ENCODE assay signal across 18 mouse cellular contexts in the genomic region with DNA sequence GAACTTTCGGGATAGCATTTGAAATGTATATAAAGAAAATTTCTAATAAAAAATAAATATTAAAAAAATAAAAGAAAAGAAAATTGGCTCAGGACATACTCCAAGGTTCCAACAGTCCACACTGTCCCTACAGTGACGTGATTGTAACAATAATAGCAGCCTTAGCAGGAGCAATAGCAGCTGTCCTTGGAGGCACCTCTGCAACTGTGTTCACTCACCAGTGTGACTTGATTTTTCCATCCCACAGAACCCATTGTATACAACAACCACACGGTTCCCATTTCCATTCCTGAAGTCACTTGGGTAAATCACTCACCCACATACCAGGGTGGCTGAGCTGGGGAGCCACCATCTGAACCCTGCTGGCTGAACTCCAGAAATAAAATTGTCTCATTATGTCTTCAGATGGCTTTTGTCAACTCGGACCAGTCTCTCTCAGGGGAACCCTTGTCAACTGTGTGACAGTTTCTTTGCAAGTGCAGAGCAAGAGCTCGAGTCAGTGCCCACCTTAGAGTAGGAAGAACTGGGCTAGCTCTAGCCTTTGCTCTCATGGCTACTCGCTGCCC.
DNase-seq lines count a peak whose midpoint lies in the region; ATAC-seq and TF ChIP-seq lines count a peak whose summit lies in the region.
"Had no signal": no experiment of that assay in that cellular context is flagged by ENCODE, and none has a peak within 500 bp of the region (broad histone marks: within the 10 kb centered on the region; RNA-seq: fewer than 3 reads in every experiment).

No protein-coding gene starts in this region.

- H3K27me3 ChIP-seq in heart, embryonic 10.5 days (ENCODE audit: insufficient read depth, poor library complexity, severe bottlenecking), result no peaks in the 10 kb centered on the region
- H3K27me3 ChIP-seq in midbrain, embryonic 13.5 days, result no peaks in the 10 kb centered on the region
- no peaks in the 10 kb centered on the region for H3K27me3 ChIP-seq in midbrain, postnatal 0 days (ENCODE audit: insufficient read depth, low read length)
- H3K27me3 ChIP-seq in forebrain, embryonic 16.5 days (replicated peaks; ENCODE audit: control insufficient read depth, insufficient read depth, low read length), result no peaks in the 10 kb centered on the region
- no peaks in the 10 kb centered on the region for H3K27me3 ChIP-seq in hindbrain, embryonic 16.5 days (replicated peaks; ENCODE audit: control insufficient read depth, insufficient read depth, low read length)
- H3K27me3 ChIP-seq: limb, embryonic 13.5 days; liver, embryonic 15.5 days; stomach, embryonic 15.5 days had no signal

- H3K4me3 ChIP-seq in heart, embryonic 10.5 days, result no peak overlapping the region
- H3K4me3 ChIP-seq in midbrain, embryonic 13.5 days (replicated peaks), result no peak overlapping the region
- H3K4me3 ChIP-seq in midbrain, postnatal 0 days (ENCODE audit: low read depth, low read length), result no peak overlapping the region
- H3K4me3 ChIP-seq in forebrain, embryonic 16.5 days (replicated peaks; ENCODE audit: low read length), result no peak overlapping the region
- H3K4me3 ChIP-seq in hindbrain, embryonic 16.5 days (ENCODE audit: low read length), result no peak overlapping the region
- H3K4me3 ChIP-seq: limb, embryonic 13.5 days; liver, embryonic 15.5 days; stomach, embryonic 15.5 days had no signal

- DNase-seq in heart, embryonic 10.5 days (ENCODE audit: low spot score), result peak; percentile 63
- DNase-seq in heart, postnatal 4 days, result no peak
- no peak for DNase-seq in midbrain, postnatal 0 days (ENCODE audit: low spot score)
- no peak for DNase-seq in frontal cortex, postnatal 25 days (ENCODE audit: low spot score in 2 of 2)
- DNase-seq: adrenal gland, postnatal 14 days; cerebellum, adult 9-10 months; lung, postnatal 4 days; spleen, adult 18-20 months had no signal

- H3K4me2 ChIP-seq in midbrain, embryonic 13.5 days (replicated peaks), result no peak overlapping the region
- no peak overlapping the region for H3K4me2 ChIP-seq in midbrain, postnatal 0 days (ENCODE audit: low read depth, low read length, poor library complexity, severe bottlenecking)
- H3K4me2 ChIP-seq in forebrain, embryonic 16.5 days (ENCODE audit: low read length), result no peak overlapping the region
- H3K4me2 ChIP-seq in hindbrain, embryonic 16.5 days (ENCODE audit: low read length), result no peak overlapping the region
- H3K4me2 ChIP-seq: limb, embryonic 13.5 days; liver, embryonic 15.5 days; stomach, embryonic 15.5 days had no signal

- no peak for TF ChIP-seq CTCF in midbrain, postnatal 0 days (IDR thresholded peaks at IDR 0.05)

- WGBS in heart, embryonic 10.5 days, result 63% methylated on average over 6 of the region's 6 CpGs
- WGBS in midbrain, embryonic 13.5 days, result 57% methylated on average over 6 of the region's 6 CpGs
- WGBS in midbrain, postnatal 0 days, result 59% methylated on average over 6 of the region's 6 CpGs
- WGBS in forebrain, embryonic 16.5 days, result 46% methylated on average over 6 of the region's 6 CpGs
- WGBS in hindbrain, embryonic 16.5 days, result 40% methylated on average over 6 of the region's 6 CpGs

- 0 out of 2 replicates have a peak, but pooled peaks have one; percentile 21 for ATAC-seq in midbrain, embryonic 13.5 days
- ATAC-seq in midbrain, postnatal 0 days (ENCODE audit: low FRiP score), result no peak
- ATAC-seq in forebrain, embryonic 16.5 days, result 0 out of 2 replicates have a peak, but pooled peaks have one; percentile 26
- peak; percentile 35; the same call in 1 of the 2 replicates for ATAC-seq in hindbrain, embryonic 16.5 days
- no peak for ATAC-seq in erythroblast, adult 5-6 weeks (replicated peaks; ENCODE audit: low FRiP score, poor library complexity, severe bottlenecking)
- ATAC-seq: intestine, embryonic 16.5 days; midbrain, embryonic 16.5 days had no signal

- peaks cover 35% of the 10 kb centered on the region for H3K4me1 ChIP-seq in heart, embryonic 10.5 days
- H3K4me1 ChIP-seq in midbrain, embryonic 13.5 days (replicated peaks), result peaks cover 39% of the 10 kb centered on the region
- H3K4me1 ChIP-seq in midbrain, postnatal 0 days (ENCODE audit: insufficient read depth, low read length), result peaks cover 4% of the 10 kb centered on the region; the same call in 1 of the 2 replicates
- peaks cover 14% of the 10 kb centered on the region for H3K4me1 ChIP-seq in forebrain, embryonic 16.5 days (replicated peaks; ENCODE audit: control insufficient read depth, insufficient read depth, low read length)
- peaks cover 12% of the 10 kb centered on the region for H3K4me1 ChIP-seq in hindbrain, embryonic 16.5 days (ENCODE audit: control insufficient read depth, insufficient read depth, low read depth, low read length)
- H3K4me1 ChIP-seq: liver, embryonic 15.5 days; stomach, embryonic 15.5 days had no signal

- no peaks in the 10 kb centered on the region for H3K9me3 ChIP-seq in heart, embryonic 10.5 days
- no peaks in the 10 kb centered on the region for H3K9me3 ChIP-seq in midbrain, embryonic 13.5 days
- H3K9me3 ChIP-seq in midbrain, postnatal 0 days (ENCODE audit: low read length), result no peaks in the 10 kb centered on the region
- H3K9me3 ChIP-seq in forebrain, embryonic 16.5 days (ENCODE audit: control insufficient read depth, low read length), result no peaks in the 10 kb centered on the region
- H3K9me3 ChIP-seq in hindbrain, embryonic 16.5 days (ENCODE audit: control insufficient read depth, low read length), result no peaks in the 10 kb centered on the region
- H3K9me3 ChIP-seq: limb, embryonic 13.5 days; liver, embryonic 15.5 days; stomach, embryonic 15.5 days had no signal

- H3K9ac ChIP-seq in midbrain, embryonic 13.5 days (replicated peaks), result no peak overlapping the region
- H3K9ac ChIP-seq in midbrain, postnatal 0 days (replicated peaks; ENCODE audit: low read length, poor library complexity, severe bottlenecking), result no peak overlapping the region
- H3K9ac ChIP-seq in forebrain, embryonic 16.5 days (replicated peaks; ENCODE audit: low read depth, low read length), result no peak overlapping the region
- no peak overlapping the region for H3K9ac ChIP-seq in hindbrain, embryonic 16.5 days (ENCODE audit: low read depth, low read length)
- H3K9ac ChIP-seq: limb, embryonic 13.5 days; liver, embryonic 15.5 days; stomach, embryonic 15.5 days had no signal

- H3K27ac ChIP-seq in heart, embryonic 10.5 days, result peak overlapping the region; percentile 29; the same call in 1 of the 2 replicates
- no peak overlapping the region for H3K27ac ChIP-seq in midbrain, embryonic 13.5 days
- H3K27ac ChIP-seq in midbrain, postnatal 0 days (ENCODE audit: low read depth, low read length), result no peak overlapping the region
- no peak overlapping the region for H3K27ac ChIP-seq in forebrain, embryonic 16.5 days (ENCODE audit: low read length)
- no peak overlapping the region for H3K27ac ChIP-seq in hindbrain, embryonic 16.5 days (ENCODE audit: low read depth, low read length)
- H3K27ac ChIP-seq: kidney, postnatal 0 days; limb, embryonic 13.5 days; liver, embryonic 15.5 days; stomach, embryonic 15.5 days had no signal

- no peaks in the 10 kb centered on the region for H3K36me3 ChIP-seq in heart, embryonic 10.5 days
- no peaks in the 10 kb centered on the region for H3K36me3 ChIP-seq in midbrain, embryonic 13.5 days
- H3K36me3 ChIP-seq in midbrain, postnatal 0 days (ENCODE audit: insufficient read depth, low read length), result no peaks in the 10 kb centered on the region
- no peaks in the 10 kb centered on the region for H3K36me3 ChIP-seq in forebrain, embryonic 16.5 days (ENCODE audit: control insufficient read depth, insufficient read depth)
- H3K36me3 ChIP-seq in hindbrain, embryonic 16.5 days (ENCODE audit: control insufficient read depth, insufficient read depth, low read length), result no peaks in the 10 kb centered on the region
- H3K36me3 ChIP-seq: limb, embryonic 13.5 days; liver, embryonic 15.5 days; stomach, embryonic 15.5 days had no signal

Comparison
In these comparisons a context has a peak if more than half of its experiments do, and no peak if none do; other contexts are left out.
1. ATAC-seq: peak in midbrain, embryonic 13.5 days (single experiment), forebrain, embryonic 16.5 days (single experiment) and hindbrain, embryonic 16.5 days (single experiment); none in midbrain, postnatal 0 days (single experiment) and erythroblast, adult 5-6 weeks (single experiment).